Mouse (Mus musculus): Measurements from ENCODE around the gene B4galnt1. TPM values are rescaled to one million over a fixed set of nuclear protein-coding genes. Genes with fewer than 3 reads are reported as not detected.

The B4galnt1 gene
- polyA plus RNA-seq, 1 experiment from 2014 or later: 27.2 TPM

DNA sequence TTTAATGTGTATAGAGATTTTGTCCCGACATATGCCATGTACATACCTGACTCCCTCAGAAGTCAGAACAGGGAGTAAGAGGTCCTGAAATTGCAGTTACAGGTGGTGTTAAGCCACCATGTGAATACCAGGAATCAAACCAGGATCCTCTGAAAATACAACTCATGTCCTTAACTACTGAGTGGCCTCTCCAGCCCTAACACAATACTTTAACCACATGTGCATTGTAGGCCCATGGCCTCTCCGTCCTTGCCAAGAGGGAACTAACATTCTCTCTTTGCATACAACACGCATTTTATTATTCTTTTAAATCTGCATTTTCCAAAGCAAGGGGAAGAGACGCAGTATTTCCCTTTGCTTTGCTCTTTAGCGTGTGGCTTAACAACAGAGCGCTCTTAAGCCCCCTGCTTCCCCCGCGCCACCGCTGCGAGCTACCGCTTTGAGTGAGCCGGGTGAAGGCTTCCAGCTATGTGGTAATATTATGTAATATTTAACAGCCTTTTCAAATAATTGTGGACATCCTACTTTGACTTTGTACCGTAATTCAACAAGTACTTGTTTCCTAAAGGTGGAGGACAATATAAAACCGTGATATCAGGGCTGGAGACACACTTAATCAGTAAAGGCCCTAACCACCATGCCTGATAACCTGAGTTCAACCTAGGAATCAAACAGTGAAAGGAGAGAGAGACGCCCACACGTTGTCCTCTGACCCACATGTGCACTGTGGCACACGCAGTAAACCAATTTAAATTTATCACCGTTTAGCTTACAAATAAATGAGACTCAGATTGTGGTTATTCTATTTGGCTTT, 26.5 kb upstream of the B4galnt1 start:
- Histone ChIP-seq H3K4me3 (ENCODE audit: low read depth, low read length) (no peak overlapping the region), H3K9me3 (ENCODE audit: low read length) (no peaks in the 10 kb centered on the region), H3K36me3 (replicated peaks; ENCODE audit: insufficient read depth, low read length) (no peaks in the 10 kb centered on the region), H3K4me1 (ENCODE audit: insufficient read depth) (peaks cover 32% of the 10 kb centered on the region), H3K27ac (ENCODE audit: low read depth) (peak overlapping the region; percentile 75), H3K4me2 (ENCODE audit: low read depth, low read length) (peak overlapping the region; percentile 20; the same call in 1 of the 2 replicates), H3K27me3 (ENCODE audit: insufficient read depth, low read length) (no peaks in the 10 kb centered on the region), H3K9ac (replicated peaks) (no peak overlapping the region)
- no peak for DNase-seq
- 52% methylated on average over 18 of the region's 18 CpGs for WGBS (ENCODE audit: insufficient replicate concordance)
- ATAC-seq: peak; percentile 67
- 0 out of 2 replicates have a peak, but pooled peaks have one; percentile 56 for TF ChIP-seq EP300 (IDR thresholded peaks at IDR 0.05; ENCODE audit: low read depth)
- TF ChIP-seq CTCF (IDR thresholded peaks at IDR 0.05; ENCODE audit: low read depth): no peak

DNA sequence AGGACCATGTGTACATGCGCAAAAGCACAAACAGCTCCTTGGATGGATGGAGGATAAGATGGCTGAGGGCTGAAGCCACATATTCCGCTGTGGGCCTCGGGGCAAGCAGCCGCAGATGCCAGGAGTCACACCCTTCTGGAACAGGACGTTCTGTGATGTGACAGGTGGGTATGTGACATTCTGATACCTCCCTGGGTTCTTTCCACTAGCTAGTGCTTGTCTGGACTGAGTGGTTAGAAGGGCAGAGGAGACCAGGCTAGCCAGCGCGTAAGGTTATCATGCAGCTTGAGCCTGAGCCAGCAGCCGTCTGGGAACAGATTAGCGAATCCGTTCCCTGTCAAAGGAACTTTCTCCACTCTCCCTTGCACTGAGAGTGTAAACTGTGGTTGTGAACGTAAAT, 24.1 kb upstream of the B4galnt1 start:
- DNase-seq (no peak), ATAC-seq (no peak)
- H3K27me3 ChIP-seq (ENCODE audit: insufficient read depth, low read length): no peaks in the 10 kb centered on the region
- no peak for TF ChIP-seq CTCF (IDR thresholded peaks at IDR 0.05; ENCODE audit: low read depth)
- 75% methylated on average over 11 of the region's 11 CpGs for WGBS (ENCODE audit: insufficient replicate concordance)
- H3K36me3 ChIP-seq (replicated peaks; ENCODE audit: insufficient read depth, low read length): no peaks in the 10 kb centered on the region
- no peak overlapping the region for H3K27ac ChIP-seq (ENCODE audit: low read depth)
- peaks cover 21% of the 10 kb centered on the region for H3K4me1 ChIP-seq (ENCODE audit: insufficient read depth)
- H3K4me3 ChIP-seq (ENCODE audit: low read depth, low read length): no peak overlapping the region
- H3K9ac ChIP-seq (replicated peaks): no peak overlapping the region
- H3K4me2 ChIP-seq (ENCODE audit: low read depth, low read length): no peak overlapping the region
- no peaks in the 10 kb centered on the region for H3K9me3 ChIP-seq (ENCODE audit: low read length)

DNA sequence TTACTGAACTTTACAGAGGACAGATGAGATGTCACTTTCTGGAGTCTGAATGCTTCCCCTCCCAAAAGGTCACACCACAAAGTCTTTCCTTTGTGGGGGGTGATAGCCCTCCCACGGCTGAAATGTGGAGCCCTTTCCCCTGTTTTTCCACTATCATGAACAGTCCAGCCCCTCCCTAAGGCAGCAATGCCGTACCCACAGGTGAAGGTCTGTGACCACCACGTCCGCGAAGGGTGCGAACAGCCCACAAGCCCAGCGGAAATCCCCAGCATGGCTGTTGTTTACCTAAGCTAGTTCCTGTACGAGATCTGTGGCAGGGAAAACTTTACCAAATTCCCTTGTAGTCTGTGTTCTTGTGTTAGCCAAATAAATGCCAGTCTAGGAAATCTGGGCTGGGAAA, 23.5 kb upstream of the B4galnt1 start:
- TF ChIP-seq EP300 (IDR thresholded peaks at IDR 0.05; ENCODE audit: low read depth) (no peak), CTCF (IDR thresholded peaks at IDR 0.05; ENCODE audit: low read depth) (no peak)
- peaks cover 15% of the 10 kb centered on the region for H3K4me1 ChIP-seq (ENCODE audit: insufficient read depth)
- 48% methylated on average over 8 of the region's 8 CpGs for WGBS (ENCODE audit: insufficient replicate concordance)
- H3K9me3 ChIP-seq (ENCODE audit: low read length): no peaks in the 10 kb centered on the region
- no peak overlapping the region for H3K4me2 ChIP-seq (ENCODE audit: low read depth, low read length)
- DNase-seq (no peak), ATAC-seq (no peak)
- H3K9ac ChIP-seq (replicated peaks): no peak overlapping the region
- H3K4me3 ChIP-seq (ENCODE audit: low read depth, low read length): no peak overlapping the region
- no peaks in the 10 kb centered on the region for H3K27me3 ChIP-seq (ENCODE audit: insufficient read depth, low read length)
- H3K36me3 ChIP-seq (replicated peaks; ENCODE audit: insufficient read depth, low read length): no peaks in the 10 kb centered on the region
- H3K27ac ChIP-seq (ENCODE audit: low read depth): no peak overlapping the region

DNA sequence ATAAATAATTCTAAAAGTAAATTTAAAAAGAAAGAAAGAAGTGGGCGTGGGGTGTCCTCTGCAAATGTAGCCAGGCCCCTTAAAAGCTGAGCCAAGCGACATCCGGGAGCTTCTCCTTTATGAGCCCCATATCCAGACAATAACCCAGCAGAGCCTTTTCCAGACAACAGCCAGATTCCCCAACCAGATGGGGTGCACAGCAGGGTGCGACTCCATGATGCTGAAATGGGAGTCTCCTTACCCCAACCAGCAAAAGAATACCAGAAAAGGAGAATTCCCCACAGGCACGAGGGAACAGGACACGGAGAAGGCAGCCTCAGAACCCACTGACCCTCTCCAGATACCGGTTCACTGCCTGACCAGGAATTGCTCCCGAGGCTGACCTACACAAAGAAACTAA, 21.8 kb upstream of the B4galnt1 start:
- ATAC-seq (no peak), DNase-seq (no peak)
- Histone ChIP-seq H3K9me3 (ENCODE audit: low read length) (no peaks in the 10 kb centered on the region), H3K4me3 (ENCODE audit: low read depth, low read length) (no peak overlapping the region), H3K27me3 (ENCODE audit: insufficient read depth, low read length) (no peaks in the 10 kb centered on the region), H3K27ac (ENCODE audit: low read depth) (no peak overlapping the region), H3K36me3 (replicated peaks; ENCODE audit: insufficient read depth, low read length) (no peaks in the 10 kb centered on the region), H3K4me2 (ENCODE audit: low read depth, low read length) (no peak overlapping the region), H3K4me1 (ENCODE audit: insufficient read depth) (no peaks in the 10 kb centered on the region), H3K9ac (replicated peaks) (no peak overlapping the region)
- TF ChIP-seq CTCF (IDR thresholded peaks at IDR 0.05; ENCODE audit: low read depth) (no peak), EP300 (IDR thresholded peaks at IDR 0.05; ENCODE audit: low read depth) (no peak)
- WGBS (ENCODE audit: insufficient replicate concordance): 84% methylated on average over 8 of the region's 8 CpGs

DNA sequence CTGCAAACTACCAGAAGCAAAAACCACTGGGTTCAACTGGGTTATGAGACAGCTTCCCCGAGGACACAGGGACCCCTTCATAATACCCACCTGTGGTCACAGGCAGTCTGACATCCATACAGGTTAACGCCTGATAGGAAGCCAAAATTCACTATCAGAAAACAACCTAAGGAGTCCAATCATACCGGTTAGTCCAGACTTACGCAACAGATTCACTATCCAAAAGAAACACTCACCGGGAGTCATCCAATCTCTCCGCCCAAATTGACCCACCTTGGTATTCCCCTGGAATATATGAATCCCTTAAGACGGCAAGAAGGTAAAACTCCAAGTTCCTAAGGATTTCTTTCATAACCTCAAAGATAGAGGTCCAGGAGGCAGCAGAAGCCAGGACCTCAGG, 20.5 kb upstream of the B4galnt1 start:
- H3K27ac ChIP-seq (ENCODE audit: low read depth): no peak overlapping the region
- H3K4me1 ChIP-seq (ENCODE audit: insufficient read depth): no peaks in the 10 kb centered on the region
- no peaks in the 10 kb centered on the region for H3K27me3 ChIP-seq (ENCODE audit: insufficient read depth, low read length)
- 75% methylated on average over 7 of the region's 7 CpGs for WGBS (ENCODE audit: insufficient replicate concordance)
- H3K4me3 ChIP-seq (ENCODE audit: low read depth, low read length): no peak overlapping the region
- no peak for ATAC-seq
- H3K9me3 ChIP-seq (ENCODE audit: low read length): no peaks in the 10 kb centered on the region
- no peak for TF ChIP-seq CTCF (IDR thresholded peaks at IDR 0.05; ENCODE audit: low read depth)
- no peak for TF ChIP-seq EP300 (IDR thresholded peaks at IDR 0.05; ENCODE audit: low read depth)
- no peak for DNase-seq
- H3K36me3 ChIP-seq (replicated peaks; ENCODE audit: insufficient read depth, low read length): no peaks in the 10 kb centered on the region
- no peak overlapping the region for H3K9ac ChIP-seq (replicated peaks)
- H3K4me2 ChIP-seq (ENCODE audit: low read depth, low read length): no peak overlapping the region

DNA sequence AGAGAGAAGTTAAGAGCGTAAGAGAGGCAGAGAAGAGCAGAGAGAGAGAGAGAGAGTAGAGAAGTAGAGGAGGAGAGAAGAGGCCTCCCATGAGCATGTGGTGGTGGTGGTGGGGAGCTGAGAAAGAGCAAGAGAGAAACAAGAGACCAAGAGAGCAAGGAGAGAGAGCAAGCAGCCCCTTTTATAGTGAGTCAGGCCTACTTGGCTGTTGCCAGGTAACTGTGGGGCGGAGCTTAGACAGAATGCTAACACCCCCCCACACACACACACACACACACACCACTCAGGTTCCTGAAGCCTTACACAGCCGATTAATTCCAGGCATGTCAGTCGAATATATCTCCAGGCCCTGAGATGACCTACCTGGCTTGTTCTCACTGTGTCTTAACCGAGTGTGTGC, 19.7 kb upstream of the B4galnt1 start:
- Histone ChIP-seq H3K27ac (ENCODE audit: low read depth) (no peak overlapping the region), H3K9ac (replicated peaks) (no peak overlapping the region), H3K4me3 (ENCODE audit: low read depth, low read length) (no peak overlapping the region), H3K4me1 (ENCODE audit: insufficient read depth) (no peaks in the 10 kb centered on the region), H3K36me3 (replicated peaks; ENCODE audit: insufficient read depth, low read length) (no peaks in the 10 kb centered on the region), H3K27me3 (ENCODE audit: insufficient read depth, low read length) (no peaks in the 10 kb centered on the region), H3K9me3 (ENCODE audit: low read length) (no peaks in the 10 kb centered on the region), H3K4me2 (ENCODE audit: low read depth, low read length) (no peak overlapping the region)
- DNase-seq: no peak
- whole genome bisulfite sequencing (ENCODE audit: insufficient replicate concordance): 70% methylated on average over 5 of the region's 5 CpGs
- ATAC-seq: no peak
- no peak for TF ChIP-seq CTCF (IDR thresholded peaks at IDR 0.05; ENCODE audit: low read depth)
- no peak for TF ChIP-seq EP300 (IDR thresholded peaks at IDR 0.05; ENCODE audit: low read depth)
